Mouse (Mus musculus) urinary bladder, postnatal 36 days (tissue): ENCODE measurements around the gene Gm525.
"Not testable (repeated sequence)": the region's sequence is repeated elsewhere in the genome, so short reads cannot be mapped to it uniquely, and the experiment has no call there.

ENCODE experiments used
- DNase-seq, 2 experiments: peaks; one replicate each; pipeline ENCODE4 v3.0.0; 2022; ENCODE audit warnings: low spot score in 2 of 2, mixed read lengths in 1 of 2

The Gm525 gene

DNA sequence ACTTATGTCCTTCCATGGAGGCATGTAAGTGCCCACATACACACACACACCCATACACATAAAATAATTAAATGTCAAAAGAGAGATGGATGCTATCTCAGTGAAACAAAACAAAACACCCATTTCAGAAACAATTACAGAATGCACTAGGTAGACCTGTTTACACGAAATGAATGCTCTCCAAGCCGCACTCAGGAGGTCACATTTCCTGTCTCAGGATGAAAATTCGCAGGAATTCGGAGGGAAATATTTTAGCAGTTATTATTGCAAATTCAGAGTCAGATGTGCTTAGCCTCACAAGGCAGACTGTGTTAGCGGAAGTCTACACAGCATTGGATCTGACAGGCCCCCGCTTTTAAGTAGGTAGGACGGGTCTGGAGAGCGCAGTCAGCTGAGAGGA, at the start of gene Gm525:
Gene Gm525, plus strand, starts transcription at position 301 of the 400 bp plus-strand sequence.
- DNase-seq, result no peak

DNA sequence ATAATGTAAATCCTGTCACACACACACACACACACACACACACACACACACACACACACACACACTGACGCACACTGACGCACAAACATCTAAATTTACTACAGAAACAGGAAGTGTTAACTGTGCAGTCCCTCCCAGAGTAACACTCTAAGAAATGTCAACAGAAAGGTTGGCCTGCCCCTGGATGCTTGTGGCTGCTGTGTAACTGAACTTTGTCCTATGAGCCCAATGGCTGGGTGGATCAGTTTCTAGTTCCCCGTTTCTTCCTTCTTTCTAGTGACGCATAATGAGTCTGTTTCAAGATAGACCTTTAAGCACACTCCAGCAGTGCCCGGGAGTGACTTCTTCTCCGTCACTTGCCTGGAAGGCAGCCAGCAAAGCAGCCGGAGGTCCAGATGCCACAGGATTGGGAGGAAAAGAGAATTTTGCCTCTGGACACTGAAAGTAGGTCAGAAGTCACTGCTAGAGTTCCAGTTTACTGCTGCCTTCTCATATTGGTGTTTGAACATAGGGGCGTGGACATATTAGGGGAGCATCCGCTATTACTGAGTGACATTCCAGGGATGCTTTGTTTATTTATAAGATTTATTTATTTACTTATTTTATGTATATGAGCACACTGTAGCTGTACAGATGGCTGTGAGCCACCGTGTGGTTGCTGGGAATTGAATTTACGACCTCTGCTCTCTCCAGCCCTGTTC, 49.3 kb upstream of the Gm525 start:
- peak; percentile 80 to 89 for DNase-seq

- DNase-seq, result no peak
Measured at GRCm38 (mm10) chr11:89025603-89026002, 48.0 kb upstream of the Gm525 start.

GRCm38 (mm10) chr11:89026117-89026516, 47.5 kb upstream of the Gm525 start:
- DNase-seq, result no peak

DNA sequence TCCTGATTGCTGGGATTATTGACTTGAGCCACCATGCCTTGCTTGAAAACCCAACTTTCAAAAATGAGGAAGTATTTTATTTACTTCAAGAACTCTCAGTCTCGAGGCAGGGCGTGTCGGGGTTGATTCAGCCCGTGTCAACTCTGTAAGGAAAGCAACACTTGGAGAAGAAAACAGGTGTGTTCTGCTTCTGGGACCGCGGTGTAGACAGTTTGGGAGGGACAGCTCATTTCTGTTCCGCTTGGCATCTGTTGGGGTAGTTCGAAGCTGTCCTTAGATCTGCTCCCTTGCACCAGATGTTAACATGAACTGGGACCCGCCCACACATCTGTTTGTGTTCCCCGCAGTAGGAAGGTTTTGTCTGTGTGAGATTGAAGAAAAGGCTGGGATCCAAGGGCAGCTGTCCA, 45.7 kb upstream of the Gm525 start:
- peak in 1 of 2 experiments; percentile 55 for DNase-seq

- DNase-seq, result peak in 1 of 2 experiments; percentile 35
Measured at GRCm38 (mm10) chr11:89028871-89029405, 44.7 kb upstream of the Gm525 start.

GRCm38 (mm10) chr11:89030552-89030951, 43.1 kb upstream of the Gm525 start:
- DNase-seq, result no peak

DNA sequence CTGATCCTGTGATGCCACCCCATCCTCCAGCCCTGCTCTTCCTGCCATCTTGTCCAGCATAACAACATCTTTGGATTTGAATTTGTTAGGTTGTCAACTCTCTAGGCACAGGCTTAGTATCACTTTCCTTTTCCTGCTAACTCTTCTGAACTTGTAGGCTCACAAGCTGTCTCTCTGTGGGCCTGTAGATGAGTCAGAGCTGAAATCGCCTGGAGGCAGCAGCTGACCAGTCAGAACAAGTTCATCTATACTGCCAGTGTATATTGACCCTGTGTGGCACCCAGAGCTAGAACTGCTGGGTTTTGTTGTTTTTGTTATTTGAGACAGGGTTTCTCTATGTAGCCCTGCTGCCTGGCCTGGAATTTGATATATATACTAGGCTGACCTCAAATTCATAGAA, 42.5 kb upstream of the Gm525 start:
- DNase-seq, result peak; percentile 51 to 58

GRCm38 (mm10) chr11:89034592-89034991, 39.0 kb upstream of the Gm525 start:
- no peak for DNase-seq

DNA sequence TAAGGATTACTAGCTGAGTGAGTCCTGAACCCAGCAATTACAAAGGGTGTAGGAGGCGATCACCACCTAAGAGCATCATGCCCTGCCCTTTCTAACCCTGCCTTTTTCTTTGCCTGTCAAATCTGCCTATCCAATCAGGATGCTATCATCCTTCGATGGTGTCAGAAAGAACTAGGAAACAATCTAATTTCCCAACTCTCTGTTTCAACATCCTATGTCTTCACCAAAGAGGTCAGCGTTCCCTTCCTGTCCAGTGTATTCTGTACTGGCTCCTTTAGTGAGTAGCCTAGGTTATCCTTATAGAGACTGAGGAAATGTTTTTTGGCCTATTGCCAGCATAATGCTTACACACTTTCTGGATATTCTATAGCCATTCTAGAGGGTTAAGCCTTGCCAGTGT, 38.1 kb upstream of the Gm525 start:
- DNase-seq, result no peak

DNA sequence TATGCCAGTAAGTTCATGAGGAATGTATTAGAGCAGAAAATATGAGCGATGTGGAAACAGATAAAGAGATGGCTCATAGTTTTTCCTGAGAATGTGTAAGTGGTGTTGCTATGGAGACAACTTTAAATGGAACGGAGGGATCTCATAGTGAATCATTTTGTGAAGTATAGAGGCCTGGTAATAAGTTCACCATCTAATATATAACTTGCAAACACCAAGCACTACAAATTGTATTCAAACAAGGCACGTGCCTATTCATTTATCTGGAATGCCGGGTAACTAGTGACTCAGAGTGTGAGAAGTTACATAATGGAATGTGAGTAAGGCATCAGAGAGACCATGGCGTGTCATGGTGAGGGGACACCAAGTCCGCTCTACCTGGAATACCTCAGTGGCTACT, 35.1 kb upstream of the Gm525 start:
- DNase-seq, result no peak

GRCm38 (mm10) chr11:89039325-89039724, 34.3 kb upstream of the Gm525 start:
- DNase-seq, result peak in 1 of 2 experiments; percentile 60

DNA sequence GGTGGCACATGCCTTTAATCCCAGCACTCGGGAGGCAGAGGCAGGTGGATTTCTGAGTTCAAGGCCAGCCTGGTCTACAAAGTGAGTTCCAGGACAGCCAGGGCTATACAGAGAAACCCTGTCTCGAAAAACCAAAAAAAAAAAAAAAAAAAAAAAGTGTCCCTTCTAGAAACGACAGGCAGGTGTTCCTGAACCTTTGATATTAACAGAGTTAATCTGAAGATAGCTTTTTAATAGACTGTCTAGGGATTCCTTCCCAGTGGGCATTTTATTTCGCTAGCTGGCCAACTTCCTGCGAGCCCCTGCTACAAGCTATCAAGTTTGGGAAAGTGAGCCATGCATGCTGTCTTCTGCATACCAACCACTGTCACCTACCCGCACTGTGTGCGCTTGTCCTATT, 32.6 kb upstream of the Gm525 start:
- not testable (repeated sequence) for DNase-seq

DNA sequence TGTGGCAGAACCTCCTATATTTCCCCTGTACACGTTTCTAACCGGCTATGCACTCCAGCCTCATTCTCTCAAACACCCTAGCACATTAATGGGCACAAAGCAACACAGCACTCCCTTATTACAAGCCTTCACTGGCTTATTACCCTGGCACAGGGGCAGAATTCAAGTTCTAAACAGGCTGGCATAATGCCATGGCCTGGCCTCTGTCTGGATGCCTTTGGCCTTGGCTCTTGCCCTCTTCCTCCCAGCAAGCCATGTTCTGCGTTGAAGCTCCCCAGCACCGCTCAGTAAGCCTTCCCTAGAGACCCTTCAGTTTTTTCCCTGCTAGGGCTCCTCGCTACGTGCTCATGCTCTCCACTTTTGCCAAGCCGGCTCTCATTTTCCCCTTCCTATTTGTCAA, 30.6 kb upstream of the Gm525 start:
- no peak for DNase-seq

DNA sequence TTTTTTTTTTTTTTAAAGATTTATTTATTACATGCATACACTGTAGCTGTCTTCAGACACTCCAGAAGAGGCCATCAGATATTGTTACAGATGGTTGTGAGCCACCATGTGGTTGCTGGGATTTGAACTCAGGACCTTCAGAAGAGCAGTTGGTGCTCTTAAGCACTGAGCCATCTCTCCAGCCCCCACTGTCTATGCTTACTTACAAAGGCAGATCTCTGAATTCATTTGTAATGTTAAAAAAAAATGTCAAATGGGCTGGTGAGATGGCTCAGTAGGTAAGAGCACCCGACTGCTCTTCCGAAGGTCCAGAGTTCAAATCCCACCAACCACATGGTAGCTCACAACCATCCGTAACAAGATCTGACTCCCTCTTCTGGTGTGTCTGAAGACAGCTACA, 28.1 kb upstream of the Gm525 start:
- DNase-seq, result not testable (repeated sequence)

DNA sequence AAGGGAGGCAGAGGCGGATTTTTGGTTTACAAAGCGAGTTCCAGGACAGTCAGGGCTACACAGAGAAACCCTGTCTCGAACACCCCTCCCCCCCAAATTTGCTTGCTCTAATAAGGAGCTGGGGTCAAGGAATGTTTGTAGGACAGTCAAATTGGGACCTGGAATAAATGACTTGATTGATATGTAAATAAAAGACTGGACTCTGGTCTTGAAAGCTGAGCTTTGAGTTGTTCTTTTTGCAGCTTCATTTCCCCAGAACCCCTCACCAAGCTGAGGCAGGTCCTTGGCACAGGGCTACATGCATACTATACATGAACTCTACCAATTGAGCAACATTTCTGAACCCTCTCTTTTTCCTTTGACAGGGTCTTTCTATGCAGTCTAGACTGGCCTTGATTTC, 27.6 kb upstream of the Gm525 start:
- no peak for DNase-seq

DNA sequence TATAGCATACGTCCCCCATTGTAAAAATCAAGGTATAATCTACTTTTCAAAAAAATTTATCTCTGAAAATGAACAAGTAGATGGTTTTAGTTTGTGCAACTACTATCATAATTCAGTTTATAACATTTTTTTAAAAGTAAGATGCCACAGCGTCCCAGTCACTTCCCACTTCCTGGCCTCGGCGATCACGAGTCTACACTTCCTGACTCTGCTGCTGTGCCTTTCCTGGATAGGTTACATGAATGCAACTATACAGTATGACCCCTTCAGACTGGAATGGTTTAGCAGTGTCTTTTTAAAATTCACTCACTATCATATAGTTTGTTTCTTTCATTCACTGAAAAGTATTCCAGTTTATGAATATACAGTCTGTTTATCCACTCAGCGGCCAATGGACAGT, 21.9 kb upstream of the Gm525 start:
- no peak for DNase-seq

- no peak for DNase-seq
Measured at GRCm38 (mm10) chr11:89055931-89056690, 17.5 kb upstream of the Gm525 start.

DNA sequence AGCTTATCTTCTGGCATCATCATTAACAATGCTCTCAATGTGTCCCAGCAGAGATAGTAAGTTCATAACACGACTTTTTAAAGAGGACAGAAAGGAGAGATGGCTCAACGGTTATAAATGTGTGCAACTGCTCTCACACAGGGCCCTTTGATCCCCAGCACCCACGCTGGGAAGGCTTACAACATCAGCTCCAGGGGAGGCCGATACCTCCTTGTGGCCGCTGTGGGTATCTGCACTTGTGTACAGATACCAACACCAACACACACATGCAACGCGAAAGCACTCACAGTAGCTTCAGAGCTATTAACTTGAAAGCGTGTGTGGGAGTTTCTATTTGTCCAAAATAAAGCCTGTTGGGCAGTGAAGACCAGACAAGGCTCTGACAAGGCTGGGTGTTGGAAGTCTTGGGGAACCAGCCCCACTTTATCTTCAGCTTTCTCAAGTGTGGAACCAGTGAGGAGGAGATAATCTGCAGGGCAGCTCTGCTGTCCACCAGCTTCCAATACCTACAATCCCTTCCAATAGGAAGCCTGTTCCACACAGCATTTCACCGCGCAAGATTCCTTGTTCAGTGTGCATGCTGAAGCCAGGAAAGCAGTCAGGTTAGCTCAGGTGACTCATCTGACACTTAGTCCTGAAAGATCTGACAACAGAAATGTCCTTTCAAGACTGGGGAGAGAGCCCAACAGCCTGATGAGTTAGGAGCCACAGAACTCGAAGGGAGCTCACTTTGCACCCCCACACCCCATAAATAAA, 14.9 kb upstream of the Gm525 start:
- no peak for DNase-seq

DNA sequence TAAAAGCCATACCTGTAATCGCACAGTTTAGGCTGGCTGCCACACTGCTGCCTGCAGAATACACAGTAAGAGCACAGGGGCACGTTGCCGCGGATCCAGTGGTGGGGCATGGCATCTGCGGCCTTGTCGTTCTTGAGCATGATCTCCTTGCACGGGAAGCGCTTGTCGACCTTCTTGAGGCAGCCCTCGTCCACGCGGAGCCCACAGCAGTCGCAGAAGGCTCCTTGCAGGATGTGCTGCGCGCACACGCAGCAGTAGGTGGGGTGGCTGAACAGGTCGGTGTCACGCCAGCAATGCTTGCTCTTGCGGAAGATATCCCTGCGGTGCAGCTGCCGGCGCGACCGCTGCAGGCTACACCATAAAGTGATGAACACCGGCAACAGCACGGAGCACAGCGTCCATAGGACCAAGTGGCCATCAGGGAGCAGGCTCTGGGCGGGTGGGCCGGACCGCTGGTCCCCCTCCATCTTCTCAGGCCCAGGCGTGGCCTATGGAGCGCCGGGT, 13.7 kb upstream of the Gm525 start:
- DNase-seq, result no peak

DNA sequence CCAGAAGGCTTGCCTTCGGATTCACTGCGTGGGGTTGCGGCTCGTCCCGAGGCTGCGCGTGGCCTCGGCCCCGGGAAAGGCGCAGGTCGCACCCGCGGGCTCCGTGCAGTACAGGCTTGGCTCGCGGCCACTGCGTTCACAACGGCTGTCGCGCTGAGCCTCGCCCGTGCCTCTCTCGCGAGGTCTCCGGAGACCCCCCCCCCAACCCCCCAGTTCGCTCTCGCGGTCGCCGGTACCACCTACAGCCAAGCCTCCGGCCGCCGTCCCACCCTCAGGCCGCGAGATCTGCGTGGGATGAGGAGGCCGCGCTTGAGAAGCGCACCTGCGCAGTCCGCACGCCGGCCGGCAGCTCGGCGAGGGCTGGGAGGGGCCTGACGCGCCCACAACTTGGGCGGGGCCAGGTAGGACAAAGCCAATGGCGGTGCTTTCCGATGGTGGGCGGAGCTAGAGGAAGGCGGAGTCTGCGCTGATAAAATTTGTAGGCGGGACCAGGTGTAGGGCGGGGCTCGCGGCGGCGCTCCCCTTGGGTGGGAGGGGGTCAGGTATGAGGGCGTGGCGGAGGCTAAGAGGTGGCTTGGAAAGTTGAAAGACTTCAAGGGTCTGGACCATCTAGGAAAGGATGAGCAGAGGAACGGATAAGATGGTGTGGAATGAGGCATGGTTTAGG, 13.1 kb upstream of the Gm525 start:
- DNase-seq, result peak; percentile 85 to 89
